Mouse (Mus musculus) ES-Bruce4 (cell line): ENCODE data around the gene Plin1.

Source experiments
- CTCF ChIP-seq: IDR thresholded peaks from one replicate; pipeline ENCODE4 v1.8.1; 2011; ENCODE audit warnings: low read depth, low read length
- POLR2A ChIP-seq: IDR thresholded peaks from one replicate; pipeline ENCODE4 v1.8.1; 2011; ENCODE audit warnings: low read length; ENCODE audit not compliant: insufficient read depth

GRCm38 (mm10) chr7:79705210-79705609, 27.5 kb downstream of the Plin1 start:
- TF ChIP-seq POLR2A (no peak), CTCF (no peak)
